23 mouse cellular contexts compared by ENCODE assay signal in the genomic region with DNA sequence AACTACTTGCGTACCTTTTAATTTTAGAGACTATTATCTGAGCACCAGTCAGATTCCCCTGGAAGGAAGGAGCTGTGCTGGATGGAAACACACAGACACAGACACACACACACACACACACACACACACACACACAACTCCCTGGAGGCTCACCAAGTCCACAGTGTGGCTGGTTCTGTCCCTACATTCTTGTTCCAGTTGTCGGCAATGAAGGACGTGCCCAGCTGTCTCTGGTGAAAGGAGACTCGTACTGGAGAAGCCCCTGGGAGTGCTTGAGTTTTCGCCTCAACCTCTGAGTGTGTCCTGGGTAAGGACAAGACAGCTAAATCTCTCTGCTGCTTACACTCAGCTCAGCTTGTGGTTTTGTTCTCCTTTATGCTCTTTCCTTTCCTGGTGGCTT.
"Had no signal": no experiment of that assay in that cellular context is flagged by ENCODE, and none has a peak within 500 bp of the region (broad histone marks: within the 10 kb centered on the region; RNA-seq: fewer than 3 reads in every experiment).

No protein-coding gene starts in this region.

- H3K9ac ChIP-seq: heart, embryonic 12.5 days; hindbrain, embryonic 13.5 days; hindbrain, embryonic 15.5 days; kidney, embryonic 15.5 days; limb, embryonic 13.5 days; limb, embryonic 15.5 days; liver, embryonic 12.5 days had no signal

- DNase-seq: gastrocnemius, postnatal 14 days; gastrocnemius, postnatal 36 days; heart, adult 18-20 months; heart, postnatal 10 days; kidney, adult 11 months; kidney, adult 2 months; kidney, adult 9 months; kidney, postnatal 14 days; kidney, postnatal 36 days; layer of hippocampus, adult 9-11 months; layer of hippocampus, postnatal 36 days; left cerebral cortex, postnatal 4 days had no signal

- ATAC-seq: hindbrain, postnatal 0 days; intestine, embryonic 16.5 days; liver, embryonic 12.5 days had no signal

- H3K36me3 ChIP-seq: heart, embryonic 10.5 days; heart, embryonic 12.5 days; hindbrain, embryonic 13.5 days; hindbrain, embryonic 15.5 days; kidney, embryonic 15.5 days; limb, embryonic 13.5 days; limb, embryonic 15.5 days; liver, embryonic 12.5 days had no signal

- H3K4me2 ChIP-seq: heart, embryonic 12.5 days; hindbrain, embryonic 13.5 days; hindbrain, embryonic 15.5 days; kidney, embryonic 15.5 days; limb, embryonic 13.5 days; limb, embryonic 15.5 days; liver, embryonic 12.5 days had no signal

- H3K4me1 ChIP-seq: hindbrain, embryonic 13.5 days; hindbrain, embryonic 15.5 days; kidney, embryonic 15.5 days; limb, embryonic 13.5 days; limb, embryonic 15.5 days had no signal

- H3K27me3 ChIP-seq: hindbrain, embryonic 13.5 days; hindbrain, embryonic 15.5 days; kidney, embryonic 15.5 days; limb, embryonic 13.5 days; limb, embryonic 15.5 days; liver, embryonic 12.5 days had no signal

- H3K9me3 ChIP-seq: heart, embryonic 10.5 days; heart, embryonic 12.5 days; hindbrain, embryonic 13.5 days; hindbrain, embryonic 15.5 days; kidney, embryonic 15.5 days; limb, embryonic 13.5 days; limb, embryonic 15.5 days; liver, embryonic 12.5 days had no signal

- H3K4me3 ChIP-seq: heart, embryonic 10.5 days; heart, embryonic 12.5 days; hindbrain, embryonic 13.5 days; hindbrain, embryonic 15.5 days; kidney, embryonic 15.5 days; limb, embryonic 13.5 days; limb, embryonic 15.5 days; liver, embryonic 12.5 days had no signal

- H3K27ac ChIP-seq: heart, embryonic 10.5 days; hindbrain, embryonic 13.5 days; hindbrain, embryonic 15.5 days; hindbrain, postnatal 0 days; kidney, embryonic 15.5 days; kidney, postnatal 0 days; limb, embryonic 13.5 days; limb, embryonic 15.5 days; liver, embryonic 12.5 days had no signal
